Mouse (Mus musculus): ENCODE data around the gene H2afz. TPM values are rescaled to one million over a fixed set of nuclear protein-coding genes. Genes with fewer than 3 reads are reported as not detected.

H2afz gene
- polyA plus RNA-seq, 1 experiment from 2014 or later = 1,893 TPM

DNA sequence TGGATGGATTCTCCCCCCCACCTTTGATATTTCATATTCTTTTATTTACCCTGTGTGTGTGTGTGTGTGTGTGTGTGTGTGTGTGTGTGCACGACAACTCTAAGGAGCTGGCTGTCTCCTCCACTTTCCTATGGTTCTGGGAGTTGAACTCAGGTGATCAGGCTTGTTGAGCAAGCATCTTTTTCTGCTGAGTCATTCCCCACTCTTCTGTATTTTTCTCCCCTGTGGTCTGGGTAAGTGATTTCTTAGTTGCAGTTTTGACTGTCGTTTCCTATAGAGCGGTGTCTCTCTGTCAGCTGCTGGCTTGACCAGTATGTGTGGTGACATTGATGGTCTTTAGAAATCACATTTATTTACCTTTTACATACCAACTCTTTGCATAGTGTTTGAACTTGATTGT is 15.0 kb downstream of the H2afz start:
- ATAC-seq (ENCODE audit: low FRiP score, low TSS enrichment) = no peak
- H3K4me1 ChIP-seq (ENCODE audit: insufficient read depth, low read length) = no peaks in the 10 kb centered on the region
- no peak overlapping the region for H3K4me3 ChIP-seq (ENCODE audit: low read length)
- H3K4me2 ChIP-seq (replicated peaks; ENCODE audit: low read depth, low read length) = no peak overlapping the region
- WGBS = 85% methylated on average over 3 of the region's 3 CpGs
- no peaks in the 10 kb centered on the region for H3K27me3 ChIP-seq (ENCODE audit: insufficient read depth, low read length)
- no peak overlapping the region for H3K9ac ChIP-seq (replicated peaks; ENCODE audit: low read length)
- H3K27ac ChIP-seq (ENCODE audit: low read length) = no peak overlapping the region
- H3K36me3 ChIP-seq (ENCODE audit: insufficient read depth, low read length) = peaks cover 10% of the 10 kb centered on the region; the same call in 1 of the 2 replicates
- no peaks in the 10 kb centered on the region for H3K9me3 ChIP-seq (ENCODE audit: low read length)

DNA sequence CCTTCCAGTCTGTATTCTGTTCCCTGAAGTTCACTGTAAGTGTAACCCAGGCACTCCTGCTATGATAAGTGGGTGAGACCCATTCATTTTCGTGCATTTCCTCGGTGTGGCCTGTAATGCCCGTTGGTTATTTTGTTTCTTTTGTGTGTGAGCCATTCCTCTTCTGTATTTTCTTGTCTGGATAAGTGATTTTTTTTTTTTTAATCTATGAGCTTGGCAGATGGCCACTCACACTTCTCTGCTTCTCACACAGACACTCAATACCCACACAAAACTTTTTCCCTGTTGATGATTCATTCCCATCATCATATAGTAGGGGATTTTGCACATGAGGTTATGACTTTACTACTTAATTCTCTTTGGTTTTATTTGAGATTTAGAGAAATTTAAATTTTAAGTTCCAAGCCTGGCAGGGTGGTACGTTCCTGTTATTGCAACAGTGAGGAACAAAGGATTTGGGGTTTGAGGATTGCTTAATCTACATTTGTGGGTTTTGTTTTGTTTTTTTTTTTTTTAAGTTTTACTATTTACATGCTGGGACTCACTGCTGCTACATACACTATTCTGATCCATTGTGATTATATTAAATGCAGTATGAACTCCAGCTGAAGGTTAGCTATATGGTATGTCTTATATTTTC is 15.9 kb downstream of the H2afz start:
- Histone ChIP-seq H3K4me3 (ENCODE audit: low read length) (no peak overlapping the region), H3K27ac (ENCODE audit: low read length) (no peak overlapping the region), H3K9me3 (ENCODE audit: low read length) (no peaks in the 10 kb centered on the region), H3K4me1 (ENCODE audit: insufficient read depth, low read length) (no peaks in the 10 kb centered on the region), H3K9ac (replicated peaks; ENCODE audit: low read length) (no peak overlapping the region), H3K36me3 (ENCODE audit: insufficient read depth, low read length) (peaks cover 10% of the 10 kb centered on the region; the same call in 1 of the 2 replicates), H3K4me2 (replicated peaks; ENCODE audit: low read depth, low read length) (no peak overlapping the region), H3K27me3 (ENCODE audit: insufficient read depth, low read length) (no peaks in the 10 kb centered on the region)
- 84% methylated on average over 4 of the region's 4 CpGs for WGBS
- ATAC-seq (ENCODE audit: low FRiP score, low TSS enrichment) = no peak

DNA sequence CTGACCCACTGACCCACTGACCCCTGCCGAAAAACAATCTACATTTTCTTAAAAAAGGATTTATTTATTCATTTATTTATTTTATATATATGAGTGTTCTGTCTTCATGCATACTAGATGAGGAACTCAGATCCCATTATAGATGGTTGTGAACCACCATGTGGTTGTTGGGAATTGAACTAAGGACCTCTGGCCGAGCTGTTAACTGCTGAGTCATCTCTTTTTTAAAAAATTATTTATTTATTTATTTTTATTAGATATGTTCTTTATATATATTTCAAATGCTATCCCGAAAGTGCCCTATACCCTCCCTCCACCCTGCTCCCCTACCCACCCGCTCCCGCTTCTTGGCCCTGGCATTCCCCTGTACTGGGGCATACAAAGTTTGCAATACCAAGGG is 16.8 kb downstream of the H2afz start:
- no peak overlapping the region for H3K27ac ChIP-seq (ENCODE audit: low read length)
- H3K9ac ChIP-seq (replicated peaks; ENCODE audit: low read length) = no peak overlapping the region
- H3K4me2 ChIP-seq (replicated peaks; ENCODE audit: low read depth, low read length) = no peak overlapping the region
- 90% methylated on average over 5 of the region's 5 CpGs for WGBS
- H3K36me3 ChIP-seq (ENCODE audit: insufficient read depth, low read length) = peaks cover 10% of the 10 kb centered on the region; the same call in 1 of the 2 replicates
- no peaks in the 10 kb centered on the region for H3K9me3 ChIP-seq (ENCODE audit: low read length)
- no peak for ATAC-seq (ENCODE audit: low FRiP score, low TSS enrichment)
- H3K4me1 ChIP-seq (ENCODE audit: insufficient read depth, low read length) = no peaks in the 10 kb centered on the region
- H3K4me3 ChIP-seq (ENCODE audit: low read length) = no peak overlapping the region
- H3K27me3 ChIP-seq (ENCODE audit: insufficient read depth, low read length) = no peaks in the 10 kb centered on the region

DNA sequence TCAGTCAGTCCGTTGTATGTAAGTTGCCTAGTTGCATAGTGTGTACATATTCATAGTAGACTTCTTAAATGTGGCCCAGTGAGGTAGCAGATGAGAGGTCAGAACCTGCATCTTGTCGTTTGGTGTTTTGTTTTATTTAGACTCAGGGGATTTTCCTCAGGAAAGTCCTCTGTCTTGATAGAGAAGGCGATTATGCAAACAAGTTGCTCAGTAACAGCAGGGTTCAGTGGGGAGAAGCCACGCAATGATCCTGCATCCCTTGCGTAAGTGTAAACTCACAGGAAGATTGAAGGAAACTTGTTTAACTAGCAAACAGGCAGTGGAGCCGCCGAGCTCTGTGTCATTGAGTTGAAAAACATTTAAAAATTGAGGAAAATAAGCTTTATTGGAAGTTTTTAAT is 23.7 kb downstream of the H2afz start:
- WGBS = 82% methylated on average over 7 of the region's 7 CpGs
- no peak for ATAC-seq (ENCODE audit: low FRiP score, low TSS enrichment)
- Histone ChIP-seq H3K4me1 (ENCODE audit: insufficient read depth, low read length) (no peaks in the 10 kb centered on the region), H3K4me3 (ENCODE audit: low read length) (no peak overlapping the region), H3K4me2 (replicated peaks; ENCODE audit: low read depth, low read length) (no peak overlapping the region), H3K36me3 (ENCODE audit: insufficient read depth, low read length) (peaks cover 18% of the 10 kb centered on the region), H3K27me3 (ENCODE audit: insufficient read depth, low read length) (no peaks in the 10 kb centered on the region), H3K9me3 (ENCODE audit: low read length) (no peaks in the 10 kb centered on the region; the same call in 1 of the 2 replicates), H3K27ac (ENCODE audit: low read length) (no peak overlapping the region), H3K9ac (replicated peaks; ENCODE audit: low read length) (no peak overlapping the region)

DNA sequence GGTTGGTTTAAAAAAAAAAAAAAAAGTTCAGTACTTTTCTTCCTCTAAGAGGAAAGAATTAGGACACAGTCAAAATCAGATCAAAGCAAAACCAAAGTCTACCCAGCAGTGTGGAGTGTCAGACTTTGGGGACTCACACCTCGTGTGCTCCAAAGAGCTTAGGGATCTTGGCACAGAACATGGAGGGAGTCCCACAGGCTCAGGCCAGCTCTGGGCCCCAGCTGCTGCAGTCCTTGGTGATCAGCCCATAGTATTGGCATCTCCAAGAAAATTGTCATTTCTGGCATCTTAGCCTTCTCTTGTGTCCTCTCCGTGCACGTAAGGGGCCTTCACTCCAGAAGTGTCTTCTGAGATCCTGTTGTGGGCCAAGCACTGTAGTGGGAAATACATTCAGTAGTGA is 26.8 kb downstream of the H2afz start:
- WGBS = 83% methylated on average over 3 of the region's 3 CpGs
- Histone ChIP-seq H3K27ac (ENCODE audit: low read length) (no peak overlapping the region), H3K4me2 (replicated peaks; ENCODE audit: low read depth, low read length) (no peak overlapping the region), H3K4me3 (ENCODE audit: low read length) (no peak overlapping the region), H3K9ac (replicated peaks; ENCODE audit: low read length) (no peak overlapping the region), H3K36me3 (ENCODE audit: insufficient read depth, low read length) (peaks cover 33% of the 10 kb centered on the region), H3K27me3 (ENCODE audit: insufficient read depth, low read length) (no peaks in the 10 kb centered on the region), H3K9me3 (ENCODE audit: low read length) (no peaks in the 10 kb centered on the region; the same call in 1 of the 2 replicates), H3K4me1 (ENCODE audit: insufficient read depth, low read length) (no peaks in the 10 kb centered on the region)
- ATAC-seq (ENCODE audit: low FRiP score, low TSS enrichment) = no peak

DNA sequence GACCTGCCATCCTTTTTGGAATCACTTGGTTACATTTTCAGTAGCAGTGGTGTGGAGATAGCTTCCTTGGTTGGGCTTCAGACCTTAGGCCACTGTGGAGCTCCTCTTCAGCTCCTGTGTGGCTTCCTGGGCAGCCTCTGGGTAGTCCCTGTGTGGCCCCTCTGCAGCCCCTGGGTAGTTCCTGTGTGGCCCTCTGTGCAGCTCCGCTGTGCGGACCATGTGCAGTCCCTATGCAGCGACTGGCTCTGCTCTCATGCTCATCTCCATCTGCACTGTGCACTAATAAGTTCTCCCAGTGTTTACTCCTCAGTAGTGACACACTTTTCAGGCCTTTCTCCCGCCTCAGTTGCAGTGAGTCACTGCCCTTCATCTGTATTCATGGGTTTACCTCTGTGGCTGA is 27.8 kb downstream of the H2afz start:
- H3K27me3 ChIP-seq (ENCODE audit: insufficient read depth, low read length) = no peaks in the 10 kb centered on the region
- 95% methylated on average over 4 of the region's 4 CpGs for WGBS

DNA sequence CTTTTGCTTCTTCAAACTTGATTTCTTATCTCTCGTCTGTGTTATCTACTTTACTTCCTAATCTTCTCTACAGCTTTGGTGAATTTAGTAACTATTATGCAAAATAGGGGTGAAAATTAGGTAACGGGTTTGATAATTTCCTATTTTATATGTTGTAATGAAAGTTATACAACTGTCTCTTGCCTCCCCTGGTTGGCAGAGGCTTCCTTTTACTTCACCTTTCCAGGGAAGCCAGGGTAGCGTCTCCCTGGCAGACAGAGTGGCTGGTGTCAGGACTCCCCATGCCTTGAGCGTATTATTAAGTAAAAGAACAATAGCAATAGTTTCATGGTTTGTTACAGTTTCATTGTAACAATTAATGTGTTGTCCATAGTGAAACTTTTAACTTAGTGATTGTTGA is 29.5 kb downstream of the H2afz start:
- Histone ChIP-seq H3K4me1 (ENCODE audit: insufficient read depth, low read length) (no peaks in the 10 kb centered on the region), H3K9ac (replicated peaks; ENCODE audit: low read length) (no peak overlapping the region), H3K27me3 (ENCODE audit: insufficient read depth, low read length) (no peaks in the 10 kb centered on the region), H3K4me2 (replicated peaks; ENCODE audit: low read depth, low read length) (no peak overlapping the region), H3K36me3 (ENCODE audit: insufficient read depth, low read length) (peaks cover 38% of the 10 kb centered on the region), H3K27ac (ENCODE audit: low read length) (no peak overlapping the region), H3K9me3 (ENCODE audit: low read length) (no peaks in the 10 kb centered on the region; the same call in 1 of the 2 replicates), H3K4me3 (ENCODE audit: low read length) (no peak overlapping the region)
- ATAC-seq (ENCODE audit: low FRiP score, low TSS enrichment) = no peak
- 92% methylated on average over 4 of the region's 4 CpGs for WGBS

More for the DNA sequence above, 27.8 kb downstream of the H2afz start:
- no peak for ATAC-seq (ENCODE audit: low FRiP score, low TSS enrichment)
- Histone ChIP-seq H3K4me3 (ENCODE audit: low read length) (no peak overlapping the region), H3K4me1 (ENCODE audit: insufficient read depth, low read length) (no peaks in the 10 kb centered on the region), H3K9ac (replicated peaks; ENCODE audit: low read length) (no peak overlapping the region), H3K36me3 (ENCODE audit: insufficient read depth, low read length) (peaks cover 33% of the 10 kb centered on the region), H3K4me2 (replicated peaks; ENCODE audit: low read depth, low read length) (no peak overlapping the region), H3K27ac (ENCODE audit: low read length) (no peak overlapping the region), H3K9me3 (ENCODE audit: low read length) (no peaks in the 10 kb centered on the region; the same call in 1 of the 2 replicates)

DNA sequence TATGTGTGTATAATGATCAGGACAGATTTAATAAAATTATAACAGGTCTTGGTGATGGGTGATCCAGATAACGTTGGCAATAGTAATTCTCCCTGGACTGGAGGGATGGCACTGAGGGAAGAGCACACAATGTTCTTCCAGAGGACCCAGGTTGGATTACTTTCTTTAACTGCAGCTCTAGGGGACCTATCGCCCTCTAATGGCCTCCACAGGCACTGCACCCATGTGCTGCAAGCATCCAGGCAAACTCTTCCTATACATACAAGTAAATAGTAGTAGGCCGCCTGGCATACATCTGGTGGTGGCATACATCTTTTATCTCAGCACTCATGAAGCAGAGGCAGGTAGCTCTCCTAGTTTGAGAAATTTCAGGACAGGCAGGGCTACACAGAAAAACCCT is 30.9 kb downstream of the H2afz start:
- Histone ChIP-seq H3K27ac (ENCODE audit: low read length) (no peak overlapping the region), H3K36me3 (ENCODE audit: insufficient read depth, low read length) (peaks cover 33% of the 10 kb centered on the region), H3K4me1 (ENCODE audit: insufficient read depth, low read length) (no peaks in the 10 kb centered on the region), H3K4me2 (replicated peaks; ENCODE audit: low read depth, low read length) (no peak overlapping the region), H3K27me3 (ENCODE audit: insufficient read depth, low read length) (no peaks in the 10 kb centered on the region), H3K9ac (replicated peaks; ENCODE audit: low read length) (no peak overlapping the region), H3K4me3 (ENCODE audit: low read length) (no peak overlapping the region), H3K9me3 (ENCODE audit: low read length) (no peaks in the 10 kb centered on the region)
- no peak for ATAC-seq (ENCODE audit: low FRiP score, low TSS enrichment)
- whole genome bisulfite sequencing = 94% methylated on average over 3 of the region's 3 CpGs

DNA sequence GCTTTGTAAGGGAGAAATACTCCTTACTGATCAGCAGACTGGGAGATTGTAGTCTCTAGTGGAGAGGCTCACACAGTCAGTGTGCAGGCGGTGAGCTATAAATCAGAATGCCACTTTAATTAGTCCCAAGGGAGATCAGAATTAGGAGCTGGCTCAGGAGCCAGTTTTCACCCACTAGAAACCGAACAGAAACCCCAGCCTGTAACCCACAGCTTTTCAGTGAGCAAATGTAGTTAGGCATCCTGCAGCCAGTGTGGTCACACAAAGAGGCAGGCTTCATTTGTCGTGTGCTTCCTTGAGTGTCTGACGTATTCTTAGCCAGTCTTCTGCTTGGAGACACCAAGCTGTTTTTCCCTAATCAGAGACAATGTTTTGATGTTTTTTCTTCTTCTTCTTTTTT is 32.1 kb downstream of the H2afz start:
- Histone ChIP-seq H3K36me3 (ENCODE audit: insufficient read depth, low read length) (peaks cover 33% of the 10 kb centered on the region), H3K4me3 (ENCODE audit: low read length) (no peak overlapping the region)

DNA sequence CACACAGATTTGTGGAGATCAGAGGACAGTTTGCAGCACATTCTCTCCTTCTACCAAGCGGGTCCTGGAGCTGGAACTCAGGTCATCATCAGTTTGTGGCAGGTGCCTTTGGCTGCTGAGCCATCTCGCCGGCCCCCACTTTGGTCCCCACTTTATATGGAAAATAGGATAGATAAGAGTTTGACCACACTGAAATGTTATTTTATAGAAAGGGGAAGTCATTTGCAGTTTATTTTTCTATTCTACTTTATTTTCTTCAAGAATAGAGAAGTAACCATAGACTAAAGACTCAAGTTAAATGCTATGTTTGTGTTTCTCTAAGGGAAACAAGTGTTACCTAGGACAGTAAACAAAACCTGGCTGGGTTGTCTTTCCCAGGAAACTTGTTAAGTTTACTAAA is 32.6 kb downstream of the H2afz start:
- Histone ChIP-seq H3K9me3 (ENCODE audit: low read length) (no peaks in the 10 kb centered on the region), H3K4me2 (replicated peaks; ENCODE audit: low read depth, low read length) (no peak overlapping the region), H3K36me3 (ENCODE audit: insufficient read depth, low read length) (peaks cover 33% of the 10 kb centered on the region), H3K27ac (ENCODE audit: low read length) (no peak overlapping the region), H3K4me1 (ENCODE audit: insufficient read depth, low read length) (no peaks in the 10 kb centered on the region), H3K27me3 (ENCODE audit: insufficient read depth, low read length) (no peaks in the 10 kb centered on the region), H3K9ac (replicated peaks; ENCODE audit: low read length) (no peak overlapping the region), H3K4me3 (ENCODE audit: low read length) (no peak overlapping the region)
- 91% methylated on average over 3 of the region's 3 CpGs for WGBS
- ATAC-seq (ENCODE audit: low FRiP score, low TSS enrichment) = no peak

More for the DNA sequence above, 32.1 kb downstream of the H2afz start:
- H3K27ac ChIP-seq (ENCODE audit: low read length) = no peak overlapping the region
- WGBS = 46% methylated on average over 4 of the region's 4 CpGs
- H3K4me2 ChIP-seq (replicated peaks; ENCODE audit: low read depth, low read length) = no peak overlapping the region
- no peak for ATAC-seq (ENCODE audit: low FRiP score, low TSS enrichment)
- no peaks in the 10 kb centered on the region for H3K9me3 ChIP-seq (ENCODE audit: low read length)
- H3K4me1 ChIP-seq (ENCODE audit: insufficient read depth, low read length) = no peaks in the 10 kb centered on the region
- no peaks in the 10 kb centered on the region for H3K27me3 ChIP-seq (ENCODE audit: insufficient read depth, low read length)
- no peak overlapping the region for H3K9ac ChIP-seq (replicated peaks; ENCODE audit: low read length)

Measured in kidney, embryonic 16.5 days (tissue).